Mouse (Mus musculus) lung, embryonic 14.5 days (tissue): ENCODE results near the gene Agk. TPM values are rescaled to one million over a fixed set of nuclear protein-coding genes. Genes with fewer than 3 reads are reported as not detected.

Experiments used
- ATAC-seq: fragments of 200-750 bp; cut with Nextera tagmentation; 2 replicates; pipeline ENCODE4 v1.8.0; 2017; ENCODE audit warnings: mild to moderate bottlenecking, moderate TSS enrichment, moderate library complexity; ENCODE audit not compliant: insufficient read depth
- DNase-seq: peaks from one replicate; pipeline ENCODE4 v3.0.0-alpha.2; 2015
- H3K27ac ChIP-seq: fragments of 300-500 bp; sonication (generic); 2 replicates; pipeline ENCODE4 v1.5.1; 2014; ENCODE audit warnings: low read depth, mild to moderate bottlenecking, moderate library complexity
- H3K27me3 ChIP-seq: fragments of 300-500 bp; sonication (generic); 2 replicates; pipeline ENCODE4 v1.6.1; 2014; ENCODE audit warnings: low read length, control low read depth; ENCODE audit not compliant: insufficient read depth
- H3K36me3 ChIP-seq: fragments of 300-500 bp; sonication (generic); 2 replicates; pipeline ENCODE4 v1.6.1; 2014; ENCODE audit warnings: control low read depth; ENCODE audit not compliant: insufficient read depth
- H3K4me1 ChIP-seq: fragments of 300-500 bp; sonication (generic); 2 replicates; pipeline ENCODE4 v1.6.1; 2014; ENCODE audit warnings: antibody characterized with exemption, control low read depth; ENCODE audit not compliant: insufficient read depth
- H3K4me2 ChIP-seq: fragments of 300-500 bp; sonication (generic); 2 replicates; pipeline ENCODE4 v1.6.1; 2014; ENCODE audit warnings: mild to moderate bottlenecking
- H3K4me3 ChIP-seq: fragments of 300-500 bp; sonication (generic); 2 replicates; pipeline ENCODE4 v1.5.1; 2014; ENCODE audit warnings: low read depth, low read length
- H3K9ac ChIP-seq: fragments of 300-500 bp; sonication (generic); 2 replicates; pipeline ENCODE4 v1.6.1; 2014
- H3K9me3 ChIP-seq: fragments of 300-500 bp; sonication (generic); 2 replicates; pipeline ENCODE4 v1.6.1; 2016; ENCODE audit warnings: low read depth, low read length, control low read depth
- CTCF ChIP-seq: IDR thresholded peaks from 2 replicates; pipeline ENCODE4 v1.5.1; 2016; ENCODE audit warnings: antibody characterized with exemption, low read depth
- WGBS: fragments of 180-500 bp; shearing (Covaris S2); extraction: QIAGEN DNeasy Blood & Tissue Kit; methylation state at CpG from one replicate; pipeline ENCODE4 v1.1.7; 2014; 5-methylcytosine and 5-hydroxymethylcytosine counted together
- polyA plus RNA-seq: library from polyadenylated mRNA; unstranded; fragments of >200 nt; fragmentation: Nextera tagmentation; extraction: Ambion mirVana; gene quantifications from 2 replicates; pipeline ENCODE4 v1.2.1, GENCODE M21; 2014

The Agk gene
- polyA plus RNA-seq, 1 experiment from 2014 or later = 47.3 TPM

DNA sequence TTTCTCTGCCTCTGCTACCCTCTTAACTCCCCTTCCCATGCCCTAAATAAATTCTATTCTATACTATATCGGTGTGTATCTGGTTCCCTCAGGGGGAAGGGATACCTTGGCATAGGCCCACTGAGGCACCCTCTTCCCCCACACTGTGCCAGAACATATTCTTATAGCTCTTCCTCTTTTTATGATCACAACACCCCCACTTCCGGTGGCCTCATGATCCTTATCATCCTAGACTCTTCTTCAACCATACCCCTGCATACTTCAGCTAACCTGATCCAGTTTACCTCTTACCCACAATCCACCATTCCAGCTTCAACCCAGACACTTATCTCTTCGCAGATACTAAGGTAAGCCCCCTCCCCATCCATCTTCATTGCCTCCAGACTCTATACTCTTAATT is 86.1 kb downstream of the Agk start:
- no peak for ATAC-seq

GRCm38 (mm10) chr6:40413046-40413445 is 88.1 kb downstream of the Agk start:
- no peak overlapping the region for H3K4me3 ChIP-seq
- TF ChIP-seq CTCF = no peak
- no peak overlapping the region for H3K4me2 ChIP-seq
- no peak overlapping the region for H3K27ac ChIP-seq
- WGBS = 78% methylated on average over 5 of the region's 5 CpGs
- no peaks in the 10 kb centered on the region for H3K27me3 ChIP-seq
- DNase-seq (no peak), ATAC-seq (no peak)
- no peaks in the 10 kb centered on the region for H3K9me3 ChIP-seq
- H3K4me1 ChIP-seq = no peaks in the 10 kb centered on the region
- peaks cover 12% of the 10 kb centered on the region; the same call in 1 of the 2 replicates for H3K36me3 ChIP-seq
- H3K9ac ChIP-seq = no peak overlapping the region

More for the DNA sequence above, 86.1 kb downstream of the Agk start:
- Histone ChIP-seq H3K4me2 (no peak overlapping the region), H3K36me3 (peaks cover 23% of the 10 kb centered on the region), H3K9me3 (no peaks in the 10 kb centered on the region), H3K9ac (no peak overlapping the region), H3K4me3 (no peak overlapping the region), H3K4me1 (no peaks in the 10 kb centered on the region), H3K27ac (no peak overlapping the region), H3K27me3 (no peaks in the 10 kb centered on the region)
- no peak for TF ChIP-seq CTCF
- DNase-seq = no peak
- 85% methylated on average over 3 of the region's 3 CpGs for whole genome bisulfite sequencing

DNA sequence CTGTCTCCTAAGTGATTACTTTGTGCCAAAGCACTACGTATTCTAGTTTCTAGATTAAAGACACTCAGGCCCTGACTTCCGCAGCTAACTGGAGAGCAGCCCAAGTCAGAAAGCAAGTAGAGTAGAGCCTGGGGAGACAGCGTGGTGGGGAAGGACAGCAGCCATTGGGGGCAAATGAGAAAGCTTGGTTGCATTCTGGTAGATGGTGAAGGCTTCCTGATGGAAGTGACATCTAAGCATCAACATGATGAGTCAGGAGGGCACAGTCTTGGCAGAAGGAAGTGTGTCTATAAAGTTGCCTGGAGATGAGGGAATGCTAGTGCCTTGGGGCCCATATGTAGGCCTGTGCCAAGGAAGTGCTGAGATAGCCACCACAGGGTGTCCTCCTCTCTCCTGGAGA is 88.6 kb downstream of the Agk start:
- H3K4me3 ChIP-seq = no peak overlapping the region
- no peaks in the 10 kb centered on the region for H3K4me1 ChIP-seq
- TF ChIP-seq CTCF = no peak
- 88% methylated on average over 3 of the region's 3 CpGs for WGBS
- DNase-seq (no peak), ATAC-seq (no peak)
- no peaks in the 10 kb centered on the region for H3K9me3 ChIP-seq
- H3K36me3 ChIP-seq = peaks cover 8% of the 10 kb centered on the region; the same call in 1 of the 2 replicates
- H3K9ac ChIP-seq = no peak overlapping the region
- H3K27me3 ChIP-seq = no peaks in the 10 kb centered on the region
- no peak overlapping the region for H3K27ac ChIP-seq
- no peak overlapping the region for H3K4me2 ChIP-seq

- ATAC-seq (no peak), DNase-seq (no peak)
- TF ChIP-seq CTCF = no peak
- Histone ChIP-seq H3K9me3 (no peaks in the 10 kb centered on the region), H3K9ac (no peak overlapping the region), H3K4me1 (no peaks in the 10 kb centered on the region), H3K4me3 (no peak overlapping the region), H3K27ac (no peak overlapping the region), H3K36me3 (peaks cover 4% of the 10 kb centered on the region; the same call in 1 of the 2 replicates), H3K27me3 (no peaks in the 10 kb centered on the region), H3K4me2 (no peak overlapping the region)
- WGBS = 79% methylated on average over 5 of the region's 5 CpGs
These were observed 90.8 kb downstream of the Agk start for GRCm38 (mm10) chr6:40415799-40416198.

GRCm38 (mm10) chr6:40418386-40418785 is 93.4 kb downstream of the Agk start:
- 93% methylated on average over 4 of the region's 4 CpGs for WGBS
- Histone ChIP-seq H3K27me3 (no peaks in the 10 kb centered on the region), H3K9me3 (no peaks in the 10 kb centered on the region), H3K4me1 (no peaks in the 10 kb centered on the region), H3K36me3 (peaks cover 7% of the 10 kb centered on the region; the same call in 1 of the 2 replicates), H3K27ac (no peak overlapping the region), H3K4me3 (no peak overlapping the region), H3K9ac (no peak overlapping the region), H3K4me2 (no peak overlapping the region)
- DNase-seq (no peak), ATAC-seq (no peak)
- TF ChIP-seq CTCF = no peak

DNA sequence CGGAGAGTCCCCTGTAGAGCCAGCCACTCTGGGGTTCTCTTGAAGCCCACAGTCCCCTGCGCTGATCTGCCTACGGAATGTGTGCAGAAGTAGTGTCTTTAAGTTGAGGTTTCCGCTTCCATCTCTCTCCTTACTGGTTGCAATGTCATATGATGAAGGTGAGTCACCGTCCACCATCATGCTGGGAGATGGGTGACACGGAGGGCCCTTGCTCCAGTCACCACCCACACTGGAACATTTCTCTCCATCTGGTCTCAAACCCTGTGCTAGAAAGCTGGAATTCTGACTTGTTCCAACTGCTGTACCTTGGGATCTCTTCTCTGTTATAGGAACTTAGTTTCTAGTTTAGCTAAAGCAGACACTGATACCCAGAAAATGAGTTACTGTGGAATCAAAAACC is 96.1 kb downstream of the Agk start:
- Histone ChIP-seq H3K9me3 (no peaks in the 10 kb centered on the region), H3K4me1 (no peaks in the 10 kb centered on the region), H3K4me3 (no peak overlapping the region), H3K27ac (no peak overlapping the region), H3K27me3 (no peaks in the 10 kb centered on the region), H3K4me2 (no peak overlapping the region), H3K36me3 (peaks cover 7% of the 10 kb centered on the region; the same call in 1 of the 2 replicates), H3K9ac (no peak overlapping the region)
- DNase-seq (no peak), ATAC-seq (no peak)
- WGBS = 92% methylated on average over 6 of the region's 6 CpGs
- no peak for TF ChIP-seq CTCF

DNA sequence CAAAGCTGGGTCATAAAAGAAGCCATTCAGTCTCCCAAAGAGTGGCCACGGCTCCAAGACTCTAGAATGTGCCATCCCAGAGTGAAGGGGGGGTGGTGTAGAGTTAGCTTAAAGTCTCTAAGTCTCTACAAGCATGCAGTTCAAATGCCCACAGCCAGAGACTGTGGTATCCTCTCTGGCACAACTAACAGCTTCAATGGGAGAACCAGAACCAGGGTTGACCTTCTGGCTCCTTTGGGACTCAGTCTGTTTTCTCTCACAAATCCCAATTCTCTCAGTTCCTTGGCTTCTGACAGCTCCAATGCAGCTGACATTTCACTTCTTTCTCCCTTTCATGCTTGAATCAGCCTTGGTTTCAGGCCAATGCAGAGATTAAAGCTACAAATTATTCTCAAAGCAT is 98.0 kb downstream of the Agk start:
- no peak for TF ChIP-seq CTCF
- Histone ChIP-seq H3K9me3 (no peaks in the 10 kb centered on the region), H3K4me1 (no peaks in the 10 kb centered on the region), H3K4me2 (no peak overlapping the region), H3K27me3 (no peaks in the 10 kb centered on the region), H3K9ac (no peak overlapping the region), H3K4me3 (no peak overlapping the region), H3K36me3 (0 out of 2 replicates have a peak, but pooled peaks cover 7% of the 10 kb centered on the region), H3K27ac (no peak overlapping the region)
- ATAC-seq (no peak), DNase-seq (no peak)
- WGBS = 82% methylated on average over 1 of the region's 1 CpGs

- peak; percentile 58 for TF ChIP-seq CTCF
- ATAC-seq (0 out of 2 replicates have a peak, but pooled peaks have one; percentile 35), DNase-seq (peak; percentile 58)
- Histone ChIP-seq H3K4me3 (no peak overlapping the region), H3K27me3 (no peaks in the 10 kb centered on the region), H3K4me2 (no peak overlapping the region), H3K36me3 (0 out of 2 replicates have a peak, but pooled peaks cover 7% of the 10 kb centered on the region), H3K9me3 (no peaks in the 10 kb centered on the region), H3K9ac (no peak overlapping the region), H3K4me1 (0 out of 2 replicates have a peak, but pooled peaks cover 3% of the 10 kb centered on the region), H3K27ac (no peak overlapping the region)
- WGBS = 79% methylated on average over 1 of the region's 1 CpGs
These were observed 98.8 kb downstream of the Agk start for GRCm38 (mm10) chr6:40423774-40424173.
